Mouse (Mus musculus) liver, embryonic 15.5 days (tissue): ENCODE results near the gene Lpcat3. TPM values are rescaled to one million over a fixed set of nuclear protein-coding genes. Genes with fewer than 3 reads are reported as not detected.

Experiments used
- ATAC-seq: fragments of 200-750 bp; cut with Nextera tagmentation; 2 replicates; pipeline ENCODE4 v1.8.0; 2017; ENCODE audit warnings: moderate number of reproducible peaks, mild to moderate bottlenecking, moderate library complexity; ENCODE audit not compliant: insufficient read depth
- H3K27ac ChIP-seq: fragments of 300-500 bp; sonication (generic); replicated peaks from 2 replicates; pipeline ENCODE4 v1.5.1; 2015; ENCODE audit warnings: mild to moderate bottlenecking, inconsistent platforms
- H3K27me3 ChIP-seq: fragments of 300-500 bp; sonication (generic); 2 replicates; pipeline ENCODE4 v1.6.1; 2015; ENCODE audit warnings: mild to moderate bottlenecking, inconsistent platforms
- H3K36me3 ChIP-seq: fragments of 300-500 bp; sonication (generic); replicated peaks from 2 replicates; pipeline ENCODE4 v1.6.1; 2015; ENCODE audit warnings: moderate library complexity, mild to moderate bottlenecking, inconsistent platforms
- H3K4me1 ChIP-seq: fragments of 300-500 bp; sonication (generic); replicated peaks from 2 replicates; pipeline ENCODE4 v1.6.1; 2015; ENCODE audit warnings: inconsistent platforms
- H3K4me2 ChIP-seq: fragments of 300-500 bp; sonication (generic); 2 replicates; pipeline ENCODE4 v1.6.1; 2015; ENCODE audit warnings: moderate library complexity, mild to moderate bottlenecking, inconsistent platforms
- H3K4me3 ChIP-seq: fragments of 300-500 bp; sonication (generic); replicated peaks from 2 replicates; pipeline ENCODE4 v1.5.1; 2015; ENCODE audit warnings: mild to moderate bottlenecking, inconsistent platforms
- H3K9ac ChIP-seq: fragments of 300-500 bp; sonication (generic); 2 replicates; pipeline ENCODE4 v1.6.1; 2015; ENCODE audit warnings: moderate library complexity, mild to moderate bottlenecking, inconsistent platforms
- H3K9me3 ChIP-seq: fragments of 300-500 bp; sonication (generic); replicated peaks from 2 replicates; pipeline ENCODE4 v1.6.1; 2016; ENCODE audit warnings: inconsistent platforms
- WGBS: fragments of 180-500 bp; shearing (Covaris S2); methylation state at CpG from one replicate; pipeline ENCODE4 v1.1.7; 2015; ENCODE audit warnings: mixed read lengths; ENCODE audit not compliant: insufficient replicate concordance; 5-methylcytosine and 5-hydroxymethylcytosine counted together
- microRNA counts: library from miRNA; unstranded; fragments of <30 nt; microRNA quantifications from one replicate; lab custom pipeline; 2016
- microRNA-seq: library from miRNA; unstranded; fragments of <30 nt; microRNA quantifications from one replicate; pipeline ENCODE4, GENCODE M21; 2016
- polyA plus RNA-seq: library from polyadenylated mRNA; unstranded; fragments of >200 nt; fragmentation: Nextera tagmentation; extraction: Ambion mirVana; gene quantifications from 2 replicates; pipeline ENCODE4 v1.2.1, GENCODE M21; 2015

Lpcat3 gene
- polyA plus RNA-seq, 1 experiment from 2014 or later, result 82.0 TPM

GRCm38 (mm10) chr6:124750405-124750804, 87.6 kb downstream of the Lpcat3 start:
- Histone ChIP-seq H3K4me1 (peaks cover 26% of the 10 kb centered on the region), H3K27ac (no peak overlapping the region), H3K4me3 (no peak overlapping the region), H3K27me3 (peaks cover 27% of the 10 kb centered on the region), H3K36me3 (0 out of 2 replicates have a peak, but pooled peaks cover 5% of the 10 kb centered on the region), H3K4me2 (no peak overlapping the region), H3K9ac (no peak overlapping the region), H3K9me3 (no peaks in the 10 kb centered on the region)
- WGBS, result 65% methylated on average over 8 of the region's 8 CpGs
- ATAC-seq, result no peak

- H3K4me2 ChIP-seq, result no peak overlapping the region
- H3K9me3 ChIP-seq, result no peaks in the 10 kb centered on the region
- 0 out of 2 replicates have a peak, but pooled peaks cover 5% of the 10 kb centered on the region for H3K36me3 ChIP-seq
- no peak overlapping the region for H3K4me3 ChIP-seq
- 79% methylated on average over 2 of the region's 2 CpGs for WGBS
- H3K4me1 ChIP-seq, result peaks cover 38% of the 10 kb centered on the region
- H3K9ac ChIP-seq, result no peak overlapping the region
- ATAC-seq, result no peak
- peaks cover 61% of the 10 kb centered on the region for H3K27me3 ChIP-seq
- H3K27ac ChIP-seq, result no peak overlapping the region
These were observed 91.0 kb downstream of the Lpcat3 start for GRCm38 (mm10) chr6:124753861-124754260.

MicroRNAs encoded within 50 kb of the gene (microRNA counts, 519-probe panel; counts per million panel counts)
- microRNA mmu-miR-141 (lab: Ali Mortazavi, UCI) (not detected), microRNA mmu-miR-200c (lab: Ali Mortazavi, UCI) (2,369 counts per million, percentile 39 among the panel's probes with 10 or more counts)

Small RNAs within 50 kb of the gene (microRNA-seq; reads per million reads assigned to microRNA genes)
- 85.5 reads per million, percentile 51 among the genes with 10 or more reads in this experiment for gene Mir141
- 608 reads per million, percentile 72 among the genes with 10 or more reads in this experiment for gene Mir200c

Other genes starting within 250 kb of the Lpcat3 start
- gene Pex5, start 248.0 kb upstream of the Lpcat3 start, polyA plus RNA-seq, result 21.7 and 26.8 TPM in 2 replicates
- gene Clstn3, start 198.2 kb upstream of the Lpcat3 start, polyA plus RNA-seq, result 4.2 and 5.0 TPM in 2 replicates
- gene C1rl, start 169.9 kb upstream of the Lpcat3 start, polyA plus RNA-seq, result 11.2 and 12.5 TPM in 2 replicates
- 18.8 and 22.5 TPM in 2 replicates for gene C1ra, start 150.6 kb upstream of the Lpcat3 start, polyA plus RNA-seq
- 47.0 and 59.5 TPM in 2 replicates for gene C1s1, start 120.7 kb upstream of the Lpcat3 start, polyA plus RNA-seq
- gene C1rb, start 92.7 kb upstream of the Lpcat3 start, polyA plus RNA-seq, result not detected in 2 replicates
- gene C1s2, start 26.9 kb upstream of the Lpcat3 start, polyA plus RNA-seq, result not detected in 2 replicates
- 122 and 128 TPM in 2 replicates for gene Emg1, start 49.2 kb downstream of the Lpcat3 start, polyA plus RNA-seq
- 242 and 243 TPM in 2 replicates for gene Phb2, start 49.3 kb downstream of the Lpcat3 start, polyA plus RNA-seq
- gene Ptpn6, start 75.7 kb downstream of the Lpcat3 start, polyA plus RNA-seq, result 38.1 and 43.7 TPM in 2 replicates
- 75.9 and 76.4 TPM in 2 replicates for gene Grcc10, start 78.3 kb downstream of the Lpcat3 start, polyA plus RNA-seq
- gene Gm45234, start 93.0 kb downstream of the Lpcat3 start, polyA plus RNA-seq, result not detected in 2 replicates
- 1.3 and 2.0 TPM in 2 replicates for gene Atn1, start 93.5 kb downstream of the Lpcat3 start, polyA plus RNA-seq
- gene Eno2, start 106.6 kb downstream of the Lpcat3 start, polyA plus RNA-seq, result 0.39 and 0.41 TPM in 2 replicates
- not detected in 2 replicates for gene Lrrc23, start 116.7 kb downstream of the Lpcat3 start, polyA plus RNA-seq
- gene Spsb2, start 145.6 kb downstream of the Lpcat3 start, polyA plus RNA-seq, result 9.2 and 9.5 TPM in 2 replicates
- gene Tpi1, start 151.3 kb downstream of the Lpcat3 start, polyA plus RNA-seq, result 405 and 414 TPM in 2 replicates
- 54.9 and 55.4 TPM in 2 replicates for gene Usp5, start 166.5 kb downstream of the Lpcat3 start, polyA plus RNA-seq
- gene Cdca3, start 166.5 kb downstream of the Lpcat3 start, polyA plus RNA-seq, result 192 and 194 TPM in 2 replicates
- gene Gnb3, start 177.2 kb downstream of the Lpcat3 start, polyA plus RNA-seq, result 0.29 and 0.68 TPM in 2 replicates
- 1.6 TPM in 2 replicates for gene P3h3, start 194.7 kb downstream of the Lpcat3 start, polyA plus RNA-seq
- gene Gpr162, start 201.0 kb downstream of the Lpcat3 start, polyA plus RNA-seq, result 0.06 and 0.09 TPM in 2 replicates
- 0.07 and 0.20 TPM in 2 replicates for gene Cd4, start 225.2 kb downstream of the Lpcat3 start, polyA plus RNA-seq
- gene Lag3, start 248.7 kb downstream of the Lpcat3 start, polyA plus RNA-seq, result 0.13 and 0.18 TPM in 2 replicates